Mouse (Mus musculus) G1E (cell line): ENCODE data around the gene H3f3b.

Experiments used
- CTCF ChIP-seq: IDR thresholded peaks from 2 replicates; pipeline ENCODE4 v1.5.1; 2012; ENCODE audit warnings: low read depth, low read length, inconsistent platforms, mixed read lengths
- GATA1 ChIP-seq: IDR thresholded peaks from 2 replicates; pipeline ENCODE4 v1.6.1; 2012; ENCODE audit warnings: borderline replicate concordance, low read length, inconsistent platforms, mixed read lengths
- GATA2 ChIP-seq: IDR thresholded peaks from 2 replicates; pipeline ENCODE4 v1.6.1; 2012; ENCODE audit warnings: low read depth, low read length, inconsistent platforms, borderline replicate concordance
- POLR2AphosphoS5 ChIP-seq: IDR thresholded peaks from 2 replicates; pipeline ENCODE4 v1.6.1; 2012; ENCODE audit warnings: low read depth, low read length, inconsistent platforms; ENCODE audit not compliant: insufficient replicate concordance
- TAL1 ChIP-seq: conservative IDR thresholded peaks from 2 replicates; pipeline ENCODE4 v1.6.1; 2012; ENCODE audit warnings: low read depth, low read length, inconsistent platforms, mixed read lengths

- TF ChIP-seq CTCF (no peak), POLR2AphosphoS5 (no peak), GATA1 (no peak), GATA2 (no peak), TAL1 (no peak)
Observed at GRCm38 (mm10) chr11:116001725-116002124, 26.0 kb downstream of the H3f3b start.
